Comparison of ENCODE assay signal across 15 mouse cellular contexts in genomic region chr5:149661428-149661827, GRCm38 (mm10).
"Had no signal": no experiment of that assay in that cellular context is flagged by ENCODE, and none has a peak within 500 bp of the region (broad histone marks: within the 10 kb centered on the region; RNA-seq: fewer than 3 reads in every experiment).

No protein-coding gene starts in this region.

- H3K4me3 ChIP-seq: limb, embryonic 12.5 days; lung, embryonic 15.5 days; megakaryocyte, embryonic 14.5 days; midbrain, embryonic 12.5 days had no signal

- DNase-seq: kidney, adult 11 months; kidney, adult 9 months; kidney, postnatal 14 days; layer of hippocampus, postnatal 36 days; lung, postnatal 14 days; right cerebral cortex, postnatal 14 days; thymus, adult 18-20 months; thymus, postnatal 14 days had no signal

- H3K27me3 ChIP-seq: limb, embryonic 12.5 days; lung, embryonic 15.5 days; megakaryocyte, embryonic 14.5 days; midbrain, embryonic 12.5 days had no signal

- H3K9me3 ChIP-seq: lung, embryonic 15.5 days had no signal

- H3K4me2 ChIP-seq: limb, embryonic 12.5 days; liver, embryonic 11.5 days; lung, embryonic 15.5 days; midbrain, embryonic 12.5 days had no signal

- ATAC-seq: midbrain, embryonic 16.5 days had no signal

- H3K27ac ChIP-seq: limb, embryonic 12.5 days; lung, embryonic 15.5 days; macrophage; midbrain, embryonic 12.5 days had no signal

- H3K4me1 ChIP-seq: limb, embryonic 12.5 days; lung, embryonic 15.5 days; megakaryocyte, embryonic 14.5 days had no signal

- H3K36me3 ChIP-seq: limb, embryonic 12.5 days; lung, embryonic 15.5 days; midbrain, embryonic 12.5 days had no signal

- H3K9ac ChIP-seq: limb, embryonic 12.5 days; lung, embryonic 15.5 days; midbrain, embryonic 12.5 days had no signal
